ENCODE assay signal across 29 mouse cellular contexts in genomic region chr16:64987564-64987963, GRCm38 (mm10).
DNase-seq lines count a peak whose midpoint lies in the region; ATAC-seq and TF ChIP-seq lines count a peak whose summit lies in the region.
"Had no signal": no experiment of that assay in that cellular context is flagged by ENCODE, and none has a peak within 500 bp of the region (broad histone marks: within the 10 kb centered on the region; RNA-seq: fewer than 3 reads in every experiment).

No protein-coding gene starts in this region.

- ATAC-seq in granulocyte monocyte progenitor cell, adult 5-6 weeks (replicated peaks; ENCODE audit: poor library complexity, severe bottlenecking), result peak; percentile 59
- ATAC-seq in hindbrain, embryonic 12.5 days (ENCODE audit: low FRiP score), result no peak
- ATAC-seq in hindbrain, embryonic 13.5 days (ENCODE audit: low FRiP score), result no peak
- ATAC-seq: forebrain, embryonic 14.5 days; forebrain, postnatal 0 days; hindbrain, embryonic 16.5 days; Patski had no signal

- H3K9ac ChIP-seq in hindbrain, embryonic 12.5 days, result no peak overlapping the region
- no peak overlapping the region for H3K9ac ChIP-seq in hindbrain, embryonic 13.5 days
- H3K9ac ChIP-seq: embryonic facial prominence, embryonic 12.5 days; embryonic facial prominence, embryonic 15.5 days; forebrain, postnatal 0 days; heart, embryonic 12.5 days; heart, embryonic 15.5 days had no signal

- TF ChIP-seq CTCF in bone marrow macrophage, adult 2 months (IDR thresholded peaks at IDR 0.05; ENCODE audit: low read depth, low read length), result no peak

- H3K4me1 ChIP-seq in bone marrow macrophage, adult 2 months (ENCODE audit: control insufficient read depth, insufficient read depth, low read length), result peaks cover 17% of the 10 kb centered on the region
- H3K4me1 ChIP-seq in hindbrain, embryonic 12.5 days, result no peaks in the 10 kb centered on the region
- no peaks in the 10 kb centered on the region for H3K4me1 ChIP-seq in hindbrain, embryonic 13.5 days (replicated peaks)
- H3K4me1 ChIP-seq: embryonic facial prominence, embryonic 12.5 days; embryonic facial prominence, embryonic 15.5 days; heart, embryonic 12.5 days; heart, embryonic 15.5 days; hindbrain, embryonic 10.5 days had no signal

- no peak for TF ChIP-seq POLR2A in bone marrow macrophage, adult 2 months (IDR thresholded peaks at IDR 0.05; ENCODE audit: borderline replicate concordance, low read depth, low read length)

- no peaks in the 10 kb centered on the region for H3K27me3 ChIP-seq in hindbrain, embryonic 12.5 days
- H3K27me3 ChIP-seq in hindbrain, embryonic 13.5 days, result no peaks in the 10 kb centered on the region
- H3K27me3 ChIP-seq: CH12.LX; embryonic facial prominence, embryonic 12.5 days; embryonic facial prominence, embryonic 15.5 days; heart, embryonic 12.5 days; heart, embryonic 15.5 days; Patski had no signal

- H3K27ac ChIP-seq in bone marrow macrophage, adult 2 months (ENCODE audit: insufficient read depth, low read depth, low read length), result peak overlapping the region; percentile 54
- no peak overlapping the region for H3K27ac ChIP-seq in hindbrain, embryonic 12.5 days
- H3K27ac ChIP-seq in hindbrain, embryonic 13.5 days, result no peak overlapping the region
- H3K27ac ChIP-seq: embryonic facial prominence, embryonic 12.5 days; embryonic facial prominence, embryonic 15.5 days; gastrocnemius, adult 2 months; heart, embryonic 15.5 days; hindbrain, embryonic 10.5 days had no signal

- WGBS in hindbrain, embryonic 12.5 days, result 90% methylated on average over 6 of the region's 6 CpGs
- WGBS in hindbrain, embryonic 13.5 days, result 91% methylated on average over 6 of the region's 6 CpGs

- no peak overlapping the region for H3K4me2 ChIP-seq in hindbrain, embryonic 12.5 days (replicated peaks)
- H3K4me2 ChIP-seq in hindbrain, embryonic 13.5 days, result no peak overlapping the region
- H3K4me2 ChIP-seq: embryonic facial prominence, embryonic 12.5 days; embryonic facial prominence, embryonic 15.5 days; heart, embryonic 12.5 days; heart, embryonic 15.5 days had no signal

- H3K36me3 ChIP-seq in hindbrain, embryonic 12.5 days, result no peaks in the 10 kb centered on the region
- no peaks in the 10 kb centered on the region for H3K36me3 ChIP-seq in hindbrain, embryonic 13.5 days
- H3K36me3 ChIP-seq: embryonic facial prominence, embryonic 12.5 days; embryonic facial prominence, embryonic 15.5 days; G1E; heart, embryonic 12.5 days; heart, embryonic 15.5 days; hindbrain, embryonic 10.5 days had no signal

- peak; percentile 5 for DNase-seq in lung, postnatal 36 days
- no peak for DNase-seq in lung, postnatal 10 days
- DNase-seq in spleen, postnatal 10 days (ENCODE audit: low spot score in 2 of 2), result no peak
- DNase-seq: adrenal gland, adult 2 months; adrenal gland, postnatal 14 days; B cell, adult 2 months; cerebellum, adult 18-20 months; cerebellum, adult 9-10 months; cerebellum, postnatal 14 days; forebrain, postnatal 0 days; gastrocnemius, adult 2 months; gastrocnemius, postnatal 14 days; heart, adult 18-20 months; heart, postnatal 10 days; heart, postnatal 36 days had no signal

- no peak overlapping the region for H3K4me3 ChIP-seq in bone marrow macrophage, adult 2 months (ENCODE audit: insufficient read depth, low read length)
- H3K4me3 ChIP-seq in hindbrain, embryonic 12.5 days, result no peak overlapping the region
- H3K4me3 ChIP-seq in hindbrain, embryonic 13.5 days, result no peak overlapping the region
- H3K4me3 ChIP-seq: embryonic facial prominence, embryonic 12.5 days; embryonic facial prominence, embryonic 15.5 days; gastrocnemius, adult 2 months; heart, embryonic 12.5 days; heart, embryonic 15.5 days; hindbrain, embryonic 10.5 days had no signal

- H3K9me3 ChIP-seq in hindbrain, embryonic 12.5 days (replicated peaks), result no peaks in the 10 kb centered on the region
- H3K9me3 ChIP-seq in hindbrain, embryonic 13.5 days, result no peaks in the 10 kb centered on the region
- H3K9me3 ChIP-seq: embryonic facial prominence, embryonic 12.5 days; embryonic facial prominence, embryonic 15.5 days; G1E; heart, embryonic 12.5 days; heart, embryonic 15.5 days; hindbrain, embryonic 10.5 days had no signal
